Mouse (Mus musculus) MEL (cell line): ENCODE measurements at regions not wholly inside any gene's neighbourhood (a gene's known extent, or its start where the extent isn't known, plus 50 kb on each side); places are given as distances from the start of the nearest gene placed in this dataset.

ENCODE experiments used
- CHD1 ChIP-seq: IDR thresholded peaks from 2 replicates; pipeline ENCODE4 v1.6.1; 2012; ENCODE audit warnings: low read depth, mild to moderate bottlenecking, inconsistent platforms, low read length, improper control_type of control experiment
- CTCF ChIP-seq, 3 experiments: IDR thresholded peaks in 2 of 3; conservative IDR thresholded peaks in 1 of 3; 2 replicates each; pipeline ENCODE4 v1.5.1; 2011 to 2012; ENCODE audit warnings: low read length in 3 of 3, low read depth in 2 of 3, mild to moderate bottlenecking in 2 of 3, improper control_type of control experiment in 1 of 3, inconsistent platforms in 1 of 3, mixed read lengths in 1 of 3, moderate library complexity in 1 of 3; ENCODE audit not compliant: control insufficient read depth in 1 of 3, insufficient read depth in 1 of 3, poor library complexity in 1 of 3, severe bottlenecking in 1 of 3
- EP300 ChIP-seq, 2 experiments: IDR thresholded peaks; 2 replicates each; pipeline ENCODE4 v1.6.1; 2011; ENCODE audit warnings: improper control_type of control experiment in 2 of 2, low read length in 2 of 2, low read depth in 1 of 2, mild to moderate bottlenecking in 1 of 2
- GATA1 ChIP-seq: IDR thresholded peaks from 2 replicates; pipeline ENCODE4 v1.6.1; 2011; ENCODE audit warnings: low read depth, low read length, improper control_type of control experiment
- MAX ChIP-seq: IDR thresholded peaks from 2 replicates; pipeline ENCODE4 v1.6.1; 2011; ENCODE audit warnings: low read length, improper control_type of control experiment
- NRF1 ChIP-seq: IDR thresholded peaks from 2 replicates; pipeline ENCODE4 v1.6.1; 2014; ENCODE audit warnings: low read depth, mild to moderate bottlenecking, inconsistent platforms, low read length, improper control_type of control experiment, moderate library complexity; ENCODE audit not compliant: poor library complexity, insufficient read depth, severe bottlenecking
- POLR2A ChIP-seq, 2 experiments: IDR thresholded peaks; 2 replicates each; pipeline ENCODE4 v1.6.1; 2011 to 2012; ENCODE audit warnings: low read length in 2 of 2, mild to moderate bottlenecking in 2 of 2, control low read depth in 1 of 2, improper control_type of control experiment in 1 of 2, low read depth in 1 of 2, moderate library complexity in 1 of 2; ENCODE audit not compliant: control insufficient read depth in 1 of 2, insufficient read depth in 1 of 2, poor library complexity in 1 of 2
- POLR2AphosphoS5 ChIP-seq: IDR thresholded peaks from 2 replicates; pipeline ENCODE4 v1.6.1; 2012; ENCODE audit warnings: low read depth, borderline replicate concordance, mild to moderate bottlenecking, inconsistent platforms, low read length, moderate library complexity, mixed read lengths
- TAL1 ChIP-seq: IDR thresholded peaks from 2 replicates; pipeline ENCODE4 v1.6.1; 2012; ENCODE audit warnings: mild to moderate bottlenecking, inconsistent platforms, low read length, moderate library complexity, mixed read lengths
- ZKSCAN1 ChIP-seq: IDR thresholded peaks from 2 replicates; pipeline ENCODE4 v1.6.1; 2012; ENCODE audit warnings: low read depth, mild to moderate bottlenecking, inconsistent platforms, low read length, improper control_type of control experiment, moderate library complexity
- ZNF384 ChIP-seq: IDR thresholded peaks from 2 replicates; pipeline ENCODE4 v1.6.1; 2012; ENCODE audit warnings: low read depth, mild to moderate bottlenecking, inconsistent platforms, low read length, improper control_type of control experiment

DNA sequence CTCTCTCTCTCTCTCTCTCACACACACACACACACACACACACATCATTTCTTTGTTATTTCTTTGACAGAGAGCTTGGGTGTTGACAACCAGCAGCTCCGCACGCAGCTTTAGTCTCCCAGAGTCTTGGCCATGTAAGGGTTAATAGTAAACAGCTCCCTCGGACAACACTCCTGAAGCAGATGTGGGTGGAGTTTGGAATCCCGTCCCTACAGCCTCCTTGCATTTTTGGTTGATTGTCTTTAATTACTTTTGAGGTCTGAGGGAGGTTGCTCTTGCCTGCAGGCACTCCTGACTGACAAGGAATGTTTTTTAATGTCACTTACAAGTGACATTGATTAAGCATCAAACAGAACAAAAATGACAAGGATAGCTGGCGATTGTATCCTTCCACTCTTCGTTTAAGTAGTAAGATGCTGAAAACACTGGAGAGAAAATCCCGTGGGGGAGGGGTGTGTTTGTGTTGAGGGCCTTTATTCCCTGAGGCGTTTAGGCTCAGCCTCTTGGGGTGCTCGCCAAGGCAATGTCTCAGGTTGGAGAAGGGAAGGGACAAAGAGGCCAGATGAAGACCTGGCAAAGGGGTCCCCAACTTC lies 184.1 kb downstream of the Tfap2c start:
- TF ChIP-seq ZNF384, result no peak
- no peak for TF ChIP-seq POLR2A (IDR thresholded peaks at IDR 0.05; ENCODE audit: control insufficient read depth in 1 of 2, insufficient read depth in 1 of 2, low read depth in 1 of 2, low read length in 2 of 2, poor library complexity in 1 of 2)
- no peak for TF ChIP-seq MAX
- TF ChIP-seq NRF1, result no peak
- TF ChIP-seq CTCF (IDR thresholded peaks at IDR 0.05 in 2 of 3, conservative IDR thresholded peaks at IDR 0.05 in 1 of 3; ENCODE audit: control insufficient read depth in 1 of 3, insufficient read depth in 1 of 3, low read depth in 2 of 3, low read length in 3 of 3, poor library complexity in 1 of 3, severe bottlenecking in 1 of 3), result no peak
- no peak for TF ChIP-seq GATA1
- no peak for TF ChIP-seq EP300 (IDR thresholded peaks at IDR 0.05; ENCODE audit: low read depth in 1 of 2, low read length in 2 of 2)
- TF ChIP-seq TAL1, result no peak
- no peak for TF ChIP-seq POLR2AphosphoS5
- TF ChIP-seq CHD1, result no peak
- no peak for TF ChIP-seq ZKSCAN1
